Mouse (Mus musculus): ENCODE results near the gene Gabbr1. TPM values are rescaled to one million over a fixed set of nuclear protein-coding genes. Genes with fewer than 3 reads are reported as not detected.

Gene Gabbr1
- total and polyA plus RNA-seq, 3 experiments: 2.1 to 11.6 (median 4.7) TPM

- H3K4me1 ChIP-seq (ENCODE audit: control insufficient read depth in 1 of 2, insufficient read depth in 2 of 2): 0 out of 4 replicates have a peak, but pooled peaks cover 0 to 4% of the 10 kb centered on the region in 2 experiments
- dilution Hi-C loops (cut with MboI; ENCODE audit: extremely low pct_ligation_motif_present, extremely low pct_unique_long_range_greater_than_20kb, low sequenced_read_pairs): no loop called here
- no peak within 1 kb of the TSS for H3K9ac ChIP-seq (ENCODE audit: insufficient read depth, low read depth)
- no peaks in the 10 kb centered on the region for H3K79me2 ChIP-seq (replicated peaks; ENCODE audit: control insufficient read depth, extremely low read depth, insufficient read depth, poor library complexity, severe bottlenecking)
- no peaks in the 10 kb centered on the region for H3K9me3 ChIP-seq (replicated peaks; ENCODE audit: low read length)
- in situ Hi-C loops (cut with MboI; ENCODE audit: low pct_ligation_motif_present, low pct_unique_long_range_greater_than_20kb, low sequenced_read_pairs): no loop called here
- H3K27ac ChIP-seq (ENCODE audit: insufficient read depth, low read depth): no peak within 1 kb of the TSS
- no peaks in the 10 kb centered on the region for H3K36me3 ChIP-seq (replicated peaks in 1 of 2; ENCODE audit: control insufficient read depth in 1 of 2, insufficient read depth in 1 of 2, low read length in 1 of 2)
- no peak for TF ChIP-seq POLR2AphosphoS2 (IDR thresholded peaks at IDR 0.05; ENCODE audit: low read depth, low read length)
- TF ChIP-seq UBTF (IDR thresholded peaks at IDR 0.05; ENCODE audit: low read depth, low read length): no peak
- no peak for TF ChIP-seq NELFE (IDR thresholded peaks at IDR 0.05; ENCODE audit: low read depth, low read length)
- TF ChIP-seq JUND (conservative IDR thresholded peaks at IDR 0.05; ENCODE audit: low read depth, low read length): no peak
- no peak for TF ChIP-seq ZKSCAN1 (IDR thresholded peaks at IDR 0.05; ENCODE audit: borderline replicate concordance, low read depth, low read length)
- TF ChIP-seq PAX5 (IDR thresholded peaks at IDR 0.05; ENCODE audit: low read length): no peak
- TF ChIP-seq RAD21 (IDR thresholded peaks at IDR 0.05; ENCODE audit: low read depth, low read length): no peak
- TF ChIP-seq POLR2A (IDR thresholded peaks at IDR 0.05; ENCODE audit: low read depth, low read length): no peak
- no peak for TF ChIP-seq KAT2A (IDR thresholded peaks at IDR 0.05; ENCODE audit: insufficient replicate concordance, low read length)
- no peak for TF ChIP-seq ELF1 (IDR thresholded peaks at IDR 0.05; ENCODE audit: low read depth, low read length)
- no peak for TF ChIP-seq CHD2 (IDR thresholded peaks at IDR 0.05; ENCODE audit: low read length)
- TF ChIP-seq SIN3A (IDR thresholded peaks at IDR 0.05; ENCODE audit: low read length): no peak
- TF ChIP-seq ZNF384 (IDR thresholded peaks at IDR 0.05; ENCODE audit: low read depth, low read length): no peak
- no peaks in the 10 kb centered on the region for H3K27me3 ChIP-seq (replicated peaks)
- no peak for DNase-seq (ENCODE audit: extremely low read depth)
- H3K4me2 ChIP-seq (ENCODE audit: insufficient read depth, low read depth, poor library complexity, severe bottlenecking): no peak within 1 kb of the TSS
- H3K4me3 ChIP-seq (replicated peaks in 1 of 3; ENCODE audit: low read depth in 2 of 3, low read length in 2 of 3, poor library complexity in 1 of 3): no peak within 1 kb of the TSS
These were observed 44.9 kb upstream of the Gabbr1 start, which contains the start of gene Zfp57 for GRCm38 (mm10) chr17:37000863-37001262. Gene Zfp57, plus strand, starts transcription at chr17:37001163.

- TF ChIP-seq ETS1 (conservative IDR thresholded peaks at IDR 0.05; ENCODE audit: low read depth, low read length) (no peak), POLR2A (IDR thresholded peaks at IDR 0.05; ENCODE audit: low read depth, low read length) (no peak), SIN3A (IDR thresholded peaks at IDR 0.05; ENCODE audit: low read length) (no peak)
- no peak overlapping the region for H3K9ac ChIP-seq (ENCODE audit: insufficient read depth, low read depth)
- dilution Hi-C loops (cut with MboI; ENCODE audit: extremely low pct_ligation_motif_present, extremely low pct_unique_long_range_greater_than_20kb, low sequenced_read_pairs): no loop called here
These were observed 43.1 kb upstream of the Gabbr1 start for GRCm38 (mm10) chr17:37002364-37003330.

More at GRCm38 (mm10) chr17:37002364-37003330, 43.1 kb upstream of the Gabbr1 start:
- no peak overlapping the region for H3K4me2 ChIP-seq (ENCODE audit: insufficient read depth, low read depth, poor library complexity, severe bottlenecking)
- H3K9me3 ChIP-seq (replicated peaks; ENCODE audit: low read length): no peaks in the 10 kb centered on the region
- H3K27ac ChIP-seq (ENCODE audit: insufficient read depth, low read depth): no peak overlapping the region
- H3K4me1 ChIP-seq (ENCODE audit: control insufficient read depth in 1 of 2, insufficient read depth in 2 of 2): no peaks in the 10 kb centered on the region
- H3K4me3 ChIP-seq (replicated peaks in 1 of 3; ENCODE audit: low read depth in 2 of 3, low read length in 2 of 3, poor library complexity in 1 of 3): no peak overlapping the region
- no peaks in the 10 kb centered on the region for H3K27me3 ChIP-seq (replicated peaks)
- no peak for DNase-seq (ENCODE audit: extremely low read depth)
- no peaks in the 10 kb centered on the region for H3K36me3 ChIP-seq (replicated peaks in 1 of 2; ENCODE audit: control insufficient read depth in 1 of 2, insufficient read depth in 1 of 2, low read length in 1 of 2)
- in situ Hi-C loops (cut with MboI; ENCODE audit: low pct_ligation_motif_present, low pct_unique_long_range_greater_than_20kb, low sequenced_read_pairs): no loop called here
- H3K79me2 ChIP-seq (replicated peaks; ENCODE audit: control insufficient read depth, extremely low read depth, insufficient read depth, poor library complexity, severe bottlenecking): no peaks in the 10 kb centered on the region
